Mouse (Mus musculus): ENCODE data around the gene Aqp8. TPM values are rescaled to one million over a fixed set of nuclear protein-coding genes. Genes with fewer than 3 reads are reported as not detected.

The Aqp8 gene
- not detected in 2 replicates for polyA plus RNA-seq (2015; fragmentation: Nextera tagmentation; extraction: Ambion mirVana)

DNA sequence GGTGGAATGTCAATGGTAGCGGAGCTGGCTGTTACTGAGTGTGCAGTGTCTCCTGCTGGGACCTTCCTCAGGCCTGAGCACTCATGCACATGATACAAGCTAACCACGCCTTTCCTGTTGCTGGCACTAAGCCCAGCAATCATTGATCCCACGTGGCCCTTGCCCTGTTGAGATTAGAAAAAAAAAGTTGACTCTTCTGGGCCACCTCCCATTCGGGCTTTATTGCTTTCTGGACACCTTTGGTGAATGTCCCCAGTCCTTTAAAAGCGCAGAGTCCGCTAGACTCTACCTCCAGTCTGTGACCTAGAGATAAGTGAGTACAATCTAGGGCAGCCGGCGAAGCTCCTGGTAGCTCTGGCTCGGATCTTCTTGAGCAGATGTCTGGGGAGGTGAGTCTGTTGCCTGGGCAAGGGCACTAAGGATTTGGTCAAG, at the start of gene Aqp8:
Gene Aqp8 (plus strand): TSS at position 222 of the 432 bp plus-strand sequence.
- no peaks in the 10 kb centered on the region for H3K36me3 ChIP-seq
- H3K4me2 ChIP-seq = no peak within 1 kb of the TSS
- WGBS = 86% methylated on average over 9 of the region's 9 CpGs
- H3K4me3 ChIP-seq = no peak within 1 kb of the TSS
- no peaks in the 10 kb centered on the region for H3K9me3 ChIP-seq
- no peaks in the 10 kb centered on the region for H3K4me1 ChIP-seq (replicated peaks)
- H3K9ac ChIP-seq = no peak within 1 kb of the TSS
- H3K27me3 ChIP-seq = no peaks in the 10 kb centered on the region
- ATAC-seq (ENCODE audit: low FRiP score) = no peak
- no peak within 1 kb of the TSS for H3K27ac ChIP-seq

GRCm38 (mm10) chr7:123416803-123417202, 45.3 kb upstream of the Aqp8 start:
- Histone ChIP-seq H3K4me1 (replicated peaks) (no peaks in the 10 kb centered on the region), H3K36me3 (peaks cover 76% of the 10 kb centered on the region), H3K27ac (no peak overlapping the region), H3K9ac (no peak overlapping the region), H3K27me3 (no peaks in the 10 kb centered on the region), H3K4me2 (no peak overlapping the region), H3K9me3 (no peaks in the 10 kb centered on the region), H3K4me3 (no peak overlapping the region)
- no peak for ATAC-seq (ENCODE audit: low FRiP score)
- 92% methylated on average over 4 of the region's 4 CpGs for WGBS

DNA sequence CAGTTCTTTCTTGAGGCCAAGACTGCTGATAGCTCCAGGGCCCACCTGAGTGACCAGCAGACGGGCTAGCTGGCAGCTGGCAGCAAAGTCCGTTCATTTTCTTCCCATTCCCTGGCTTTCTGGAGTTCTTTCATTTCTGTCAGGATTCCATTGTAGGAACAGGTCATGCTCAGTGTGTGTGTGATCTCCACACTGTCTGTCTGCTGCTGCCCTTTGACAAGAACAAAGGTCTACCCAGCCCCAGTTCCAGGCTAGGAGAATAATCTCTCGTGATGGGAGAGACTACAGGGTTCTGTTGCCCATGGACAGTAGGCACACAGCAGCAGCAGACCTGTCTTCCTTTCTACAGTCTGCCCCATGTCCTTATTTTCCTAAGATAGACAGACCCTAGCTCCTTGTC, 44.4 kb upstream of the Aqp8 start:
- Histone ChIP-seq H3K27ac (no peak overlapping the region), H3K9me3 (no peaks in the 10 kb centered on the region), H3K36me3 (peaks cover 77% of the 10 kb centered on the region), H3K27me3 (no peaks in the 10 kb centered on the region), H3K9ac (no peak overlapping the region), H3K4me1 (replicated peaks) (no peaks in the 10 kb centered on the region), H3K4me2 (no peak overlapping the region), H3K4me3 (no peak overlapping the region)
- ATAC-seq (ENCODE audit: low FRiP score) = no peak
- 93% methylated on average over 3 of the region's 3 CpGs for WGBS

- Histone ChIP-seq H3K4me2 (no peak overlapping the region), H3K36me3 (peaks cover 81% of the 10 kb centered on the region), H3K9me3 (no peaks in the 10 kb centered on the region), H3K9ac (no peak overlapping the region), H3K27me3 (no peaks in the 10 kb centered on the region), H3K27ac (no peak overlapping the region), H3K4me1 (replicated peaks) (no peaks in the 10 kb centered on the region), H3K4me3 (no peak overlapping the region)
- 93% methylated on average over 4 of the region's 4 CpGs for WGBS
- no peak for ATAC-seq (ENCODE audit: low FRiP score)
Measured at GRCm38 (mm10) chr7:123419984-123420383, 42.1 kb upstream of the Aqp8 start.

DNA sequence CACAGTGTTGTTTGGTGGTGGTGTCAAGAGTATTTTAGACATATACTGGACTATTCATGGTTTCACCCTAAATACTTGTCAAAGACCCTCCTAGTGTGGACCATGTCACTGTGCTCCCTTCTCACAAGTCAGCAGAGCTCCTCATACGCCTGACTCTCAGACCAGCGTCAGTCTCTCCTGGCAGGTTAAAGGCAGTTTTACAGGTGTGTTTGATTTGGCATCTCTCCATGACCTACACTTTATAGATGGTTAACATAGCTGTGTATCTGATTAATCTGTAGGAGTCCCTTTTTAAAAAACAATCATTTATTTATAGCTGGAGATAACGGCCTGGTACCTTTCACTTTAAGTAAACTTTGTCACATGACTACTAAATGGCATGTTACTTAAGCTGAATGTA, 40.1 kb upstream of the Aqp8 start:
- peaks cover 87% of the 10 kb centered on the region for H3K36me3 ChIP-seq
- WGBS = 98% methylated on average over 3 of the region's 3 CpGs
- no peaks in the 10 kb centered on the region for H3K4me1 ChIP-seq (replicated peaks)
- H3K27me3 ChIP-seq = no peaks in the 10 kb centered on the region
- no peak overlapping the region for H3K4me3 ChIP-seq
- H3K4me2 ChIP-seq = no peak overlapping the region
- no peak overlapping the region for H3K27ac ChIP-seq
- H3K9ac ChIP-seq = no peak overlapping the region
- no peak for ATAC-seq (ENCODE audit: low FRiP score)
- no peaks in the 10 kb centered on the region for H3K9me3 ChIP-seq

- H3K4me2 ChIP-seq = no peak overlapping the region
- H3K9ac ChIP-seq = no peak overlapping the region
- no peaks in the 10 kb centered on the region for H3K4me1 ChIP-seq (replicated peaks)
- H3K4me3 ChIP-seq = no peak overlapping the region
- no peak for ATAC-seq (ENCODE audit: low FRiP score)
- H3K9me3 ChIP-seq = no peaks in the 10 kb centered on the region
- no peaks in the 10 kb centered on the region for H3K27me3 ChIP-seq
- 93% methylated on average over 6 of the region's 6 CpGs for WGBS
- no peak overlapping the region for H3K27ac ChIP-seq
- H3K36me3 ChIP-seq = peaks cover 86% of the 10 kb centered on the region
Measured at GRCm38 (mm10) chr7:123424281-123424680, 37.8 kb upstream of the Aqp8 start.

- no peak for ATAC-seq (ENCODE audit: low FRiP score)
Measured at GRCm38 (mm10) chr7:123425134-123425757, 36.8 kb upstream of the Aqp8 start.

DNA sequence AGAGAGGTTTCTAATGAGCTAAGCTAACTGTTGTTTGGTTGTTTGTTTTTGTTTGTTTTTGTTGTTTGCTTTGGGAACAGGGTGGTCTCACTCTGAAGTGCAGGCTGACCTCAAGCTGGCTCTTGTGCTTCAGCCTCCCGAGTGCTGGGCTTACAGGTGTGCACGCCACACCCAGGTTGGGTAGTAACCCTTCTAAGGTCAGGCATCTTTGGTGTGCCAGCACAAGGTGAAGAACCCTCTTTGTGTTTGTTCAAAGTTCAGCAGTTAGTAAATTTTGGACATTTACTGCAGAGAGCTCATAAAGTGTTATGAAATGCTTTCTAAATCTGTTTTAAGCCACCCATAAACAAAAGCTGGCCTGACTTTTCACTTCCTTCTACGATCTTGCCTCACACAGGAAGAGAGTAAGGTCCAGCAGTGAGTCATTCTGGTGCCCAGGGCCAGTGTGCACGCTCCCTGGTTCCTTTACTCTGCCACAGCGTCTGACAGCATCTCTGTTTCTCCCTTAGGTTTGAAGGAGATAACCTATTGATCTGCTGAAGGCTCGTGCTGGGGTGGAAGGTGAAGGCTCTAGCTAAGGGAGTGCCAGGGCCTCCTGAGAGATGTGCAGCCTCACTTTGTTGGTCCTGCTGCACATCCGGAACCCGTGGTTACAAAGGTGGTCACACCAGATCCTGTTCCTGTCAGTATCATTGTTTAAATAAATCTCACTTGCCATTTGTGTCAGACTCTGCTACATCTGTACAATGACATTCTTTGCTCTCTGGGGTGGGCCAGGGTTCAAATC, 32.3 kb upstream of the Aqp8 start:
- H3K9me3 ChIP-seq = no peaks in the 10 kb centered on the region
- no peak overlapping the region for H3K9ac ChIP-seq
- H3K4me2 ChIP-seq = no peak overlapping the region
- WGBS = 93% methylated on average over 8 of the region's 8 CpGs
- H3K27me3 ChIP-seq = no peaks in the 10 kb centered on the region
- no peaks in the 10 kb centered on the region for H3K4me1 ChIP-seq (replicated peaks)
- no peak overlapping the region for H3K4me3 ChIP-seq
- no peak overlapping the region for H3K27ac ChIP-seq
- peaks cover 65% of the 10 kb centered on the region for H3K36me3 ChIP-seq
- ATAC-seq (ENCODE audit: low FRiP score) = no peak

More at GRCm38 (mm10) chr7:123425134-123425757, 36.8 kb upstream of the Aqp8 start:
- no peak overlapping the region for H3K9ac ChIP-seq
- H3K4me2 ChIP-seq = no peak overlapping the region
- no peak overlapping the region for H3K4me3 ChIP-seq
- peaks cover 86% of the 10 kb centered on the region for H3K36me3 ChIP-seq
- no peak overlapping the region for H3K27ac ChIP-seq
- H3K27me3 ChIP-seq = no peaks in the 10 kb centered on the region
- 92% methylated on average over 6 of the region's 6 CpGs for whole genome bisulfite sequencing
- no peaks in the 10 kb centered on the region for H3K9me3 ChIP-seq
- H3K4me1 ChIP-seq (replicated peaks) = no peaks in the 10 kb centered on the region

- no peak overlapping the region for H3K4me3 ChIP-seq
- H3K36me3 ChIP-seq = peaks cover 60% of the 10 kb centered on the region
- no peak overlapping the region for H3K4me2 ChIP-seq
- 81% methylated on average over 4 of the region's 4 CpGs for WGBS
- no peak overlapping the region for H3K27ac ChIP-seq
- no peaks in the 10 kb centered on the region for H3K4me1 ChIP-seq (replicated peaks)
- ATAC-seq (ENCODE audit: low FRiP score) = no peak
- no peak overlapping the region for H3K9ac ChIP-seq
- no peaks in the 10 kb centered on the region for H3K27me3 ChIP-seq
- H3K9me3 ChIP-seq = no peaks in the 10 kb centered on the region
Measured at GRCm38 (mm10) chr7:123430411-123430705, 31.7 kb upstream of the Aqp8 start.

- WGBS = 69% methylated on average over 4 of the region's 4 CpGs
- Histone ChIP-seq H3K36me3 (peaks cover 53% of the 10 kb centered on the region), H3K27ac (no peak overlapping the region), H3K4me1 (replicated peaks) (no peaks in the 10 kb centered on the region), H3K4me2 (no peak overlapping the region), H3K9ac (no peak overlapping the region), H3K9me3 (no peaks in the 10 kb centered on the region), H3K27me3 (no peaks in the 10 kb centered on the region), H3K4me3 (no peak overlapping the region)
- no peak for ATAC-seq (ENCODE audit: low FRiP score)
Measured at GRCm38 (mm10) chr7:123431206-123431605, 30.9 kb upstream of the Aqp8 start.

DNA sequence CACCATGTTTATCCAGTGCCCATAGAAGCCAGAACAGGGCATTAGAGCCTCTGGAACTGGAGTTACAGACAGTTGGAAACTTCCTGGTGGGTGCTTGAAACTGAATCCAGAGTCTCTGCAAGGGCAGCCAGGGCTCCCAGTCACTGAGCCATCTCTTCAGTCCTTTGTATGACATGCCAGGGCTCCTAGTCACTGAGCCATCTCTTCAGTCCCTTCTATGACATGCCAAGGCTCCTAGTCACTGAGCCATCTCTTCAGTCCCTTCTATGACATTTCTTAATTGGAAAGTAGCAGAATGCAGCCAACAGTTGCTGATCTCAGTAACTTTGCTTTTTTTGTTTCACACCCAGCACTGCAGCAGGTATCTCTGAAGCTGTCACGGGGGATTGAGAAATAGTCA, 20.0 kb upstream of the Aqp8 start:
- 93% methylated on average over 1 of the region's 1 CpGs for WGBS
- Histone ChIP-seq H3K27me3 (no peaks in the 10 kb centered on the region), H3K4me2 (no peak overlapping the region), H3K9ac (no peak overlapping the region), H3K4me3 (no peak overlapping the region), H3K27ac (no peak overlapping the region), H3K36me3 (no peaks in the 10 kb centered on the region), H3K4me1 (replicated peaks) (no peaks in the 10 kb centered on the region), H3K9me3 (no peaks in the 10 kb centered on the region)
- no peak for ATAC-seq (ENCODE audit: low FRiP score)

- 91% methylated on average over 2 of the region's 2 CpGs for whole genome bisulfite sequencing
- H3K27me3 ChIP-seq = no peaks in the 10 kb centered on the region
- H3K4me1 ChIP-seq (replicated peaks) = no peaks in the 10 kb centered on the region
- H3K4me2 ChIP-seq = no peak overlapping the region
- H3K9ac ChIP-seq = no peak overlapping the region
- H3K4me3 ChIP-seq = no peak overlapping the region
- no peak for ATAC-seq (ENCODE audit: low FRiP score)
- H3K27ac ChIP-seq = no peak overlapping the region
- no peaks in the 10 kb centered on the region for H3K36me3 ChIP-seq
- H3K9me3 ChIP-seq = no peaks in the 10 kb centered on the region
Measured at GRCm38 (mm10) chr7:123448794-123449193, 13.3 kb upstream of the Aqp8 start.

- H3K27me3 ChIP-seq = no peaks in the 10 kb centered on the region
- no peak overlapping the region for H3K4me3 ChIP-seq
- 66% methylated on average over 10 of the region's 10 CpGs for WGBS
- no peaks in the 10 kb centered on the region for H3K9me3 ChIP-seq
- no peak overlapping the region for H3K9ac ChIP-seq
- ATAC-seq (ENCODE audit: low FRiP score) = no peak
- H3K4me1 ChIP-seq (replicated peaks) = no peaks in the 10 kb centered on the region
- no peak overlapping the region for H3K27ac ChIP-seq
- no peak overlapping the region for H3K4me2 ChIP-seq
- H3K36me3 ChIP-seq = no peaks in the 10 kb centered on the region
Measured at GRCm38 (mm10) chr7:123449676-123450075, 12.4 kb upstream of the Aqp8 start.
